Mouse (Mus musculus): Measurements from ENCODE around the gene Unc119b. TPM values are rescaled to one million over a fixed set of nuclear protein-coding genes. Genes with fewer than 3 reads are reported as not detected.
"Not testable (repeated sequence)": the region's sequence is repeated elsewhere in the genome, so short reads cannot be mapped to it uniquely, and the experiment has no call there.

Unc119b gene
- polyA plus RNA-seq, 1 experiment from 2014 or later, result 22.2 TPM

- ATAC-seq (ENCODE audit: insufficient read depth, low FRiP score), result no peak
- no peaks in the 10 kb centered on the region for H3K27me3 ChIP-seq (ENCODE audit: control insufficient read depth, insufficient read depth, low read length)
- no peak overlapping the region for H3K4me3 ChIP-seq (replicated peaks; ENCODE audit: low read length)
- H3K4me2 ChIP-seq (ENCODE audit: low read depth, low read length), result no peak overlapping the region
- peaks cover 10% of the 10 kb centered on the region for H3K36me3 ChIP-seq (ENCODE audit: control insufficient read depth, insufficient read depth, low read length)
- WGBS, result 81% methylated on average over 13 of the region's 13 CpGs
- H3K9me3 ChIP-seq (replicated peaks; ENCODE audit: control insufficient read depth, low read length), result no peaks in the 10 kb centered on the region
- no peak overlapping the region for H3K27ac ChIP-seq (ENCODE audit: low read length)
- H3K9ac ChIP-seq (ENCODE audit: low read length), result no peak overlapping the region
- peaks cover 6% of the 10 kb centered on the region; the same call in 1 of the 2 replicates for H3K4me1 ChIP-seq (ENCODE audit: control insufficient read depth, insufficient read depth, low read length)
These were observed 17.3 kb downstream of the Unc119b start for GRCm38 (mm10) chr5:115117467-115117866.

- peaks cover 10% of the 10 kb centered on the region for H3K36me3 ChIP-seq (ENCODE audit: control insufficient read depth, insufficient read depth, low read length)
- no peak overlapping the region for H3K9ac ChIP-seq (ENCODE audit: low read length)
- no peak overlapping the region for H3K4me2 ChIP-seq (ENCODE audit: low read depth, low read length)
- peaks cover 6% of the 10 kb centered on the region; the same call in 1 of the 2 replicates for H3K4me1 ChIP-seq (ENCODE audit: control insufficient read depth, insufficient read depth, low read length)
- H3K27ac ChIP-seq (ENCODE audit: low read length), result no peak overlapping the region
- no peak for ATAC-seq (ENCODE audit: insufficient read depth, low FRiP score)
- no peaks in the 10 kb centered on the region for H3K9me3 ChIP-seq (replicated peaks; ENCODE audit: control insufficient read depth, low read length)
- 89% methylated on average over 3 of the region's 3 CpGs for WGBS
- H3K4me3 ChIP-seq (replicated peaks; ENCODE audit: low read length), result no peak overlapping the region
- no peaks in the 10 kb centered on the region for H3K27me3 ChIP-seq (ENCODE audit: control insufficient read depth, insufficient read depth, low read length)
These were observed 18.3 kb downstream of the Unc119b start for GRCm38 (mm10) chr5:115116426-115116825.

GRCm38 (mm10) chr5:115114501-115114900 is 20.3 kb downstream of the Unc119b start:
- H3K27ac ChIP-seq (ENCODE audit: low read length), result no peak overlapping the region
- no peaks in the 10 kb centered on the region for H3K9me3 ChIP-seq (replicated peaks; ENCODE audit: control insufficient read depth, low read length)
- peaks cover 5% of the 10 kb centered on the region; the same call in 1 of the 2 replicates for H3K4me1 ChIP-seq (ENCODE audit: control insufficient read depth, insufficient read depth, low read length)
- no peak overlapping the region for H3K4me3 ChIP-seq (replicated peaks; ENCODE audit: low read length)
- H3K27me3 ChIP-seq (ENCODE audit: control insufficient read depth, insufficient read depth, low read length), result no peaks in the 10 kb centered on the region
- no peak overlapping the region for H3K9ac ChIP-seq (ENCODE audit: low read length)
- 92% methylated on average over 8 of the region's 8 CpGs for WGBS
- no peak for ATAC-seq (ENCODE audit: insufficient read depth, low FRiP score)
- peaks cover 10% of the 10 kb centered on the region for H3K36me3 ChIP-seq (ENCODE audit: control insufficient read depth, insufficient read depth, low read length)
- no peak overlapping the region for H3K4me2 ChIP-seq (ENCODE audit: low read depth, low read length)

- Histone ChIP-seq H3K9me3 (replicated peaks; ENCODE audit: control insufficient read depth, low read length) (no peaks in the 10 kb centered on the region), H3K9ac (ENCODE audit: low read length) (no peak overlapping the region), H3K4me2 (ENCODE audit: low read depth, low read length) (no peak overlapping the region), H3K4me1 (ENCODE audit: control insufficient read depth, insufficient read depth, low read length) (no peaks in the 10 kb centered on the region), H3K27ac (ENCODE audit: low read length) (no peak overlapping the region), H3K4me3 (replicated peaks; ENCODE audit: low read length) (no peak overlapping the region), H3K27me3 (ENCODE audit: control insufficient read depth, insufficient read depth, low read length) (no peaks in the 10 kb centered on the region), H3K36me3 (ENCODE audit: control insufficient read depth, insufficient read depth, low read length) (peaks cover 10% of the 10 kb centered on the region)
- 96% methylated on average over 12 of the region's 12 CpGs for WGBS
- no peak for ATAC-seq (ENCODE audit: insufficient read depth, low FRiP score)
These were observed 21.5 kb downstream of the Unc119b start for GRCm38 (mm10) chr5:115113244-115113643.

GRCm38 (mm10) chr5:115111156-115111555 is 23.6 kb downstream of the Unc119b start:
- ATAC-seq (ENCODE audit: insufficient read depth, low FRiP score), result no peak
- H3K4me3 ChIP-seq (replicated peaks; ENCODE audit: low read length), result no peak overlapping the region
- H3K9me3 ChIP-seq (replicated peaks; ENCODE audit: control insufficient read depth, low read length), result no peaks in the 10 kb centered on the region
- no peak overlapping the region for H3K4me2 ChIP-seq (ENCODE audit: low read depth, low read length)
- H3K27ac ChIP-seq (ENCODE audit: low read length), result no peak overlapping the region
- no peak overlapping the region for H3K9ac ChIP-seq (ENCODE audit: low read length)
- H3K4me1 ChIP-seq (ENCODE audit: control insufficient read depth, insufficient read depth, low read length), result no peaks in the 10 kb centered on the region
- no peaks in the 10 kb centered on the region for H3K27me3 ChIP-seq (ENCODE audit: control insufficient read depth, insufficient read depth, low read length)
- 0 out of 2 replicates have a peak, but pooled peaks cover 3% of the 10 kb centered on the region for H3K36me3 ChIP-seq (ENCODE audit: control insufficient read depth, insufficient read depth, low read length)
- WGBS, result 87% methylated on average over 8 of the region's 8 CpGs

GRCm38 (mm10) chr5:115103253-115103652 is 31.5 kb downstream of the Unc119b start:
- H3K4me2 ChIP-seq (ENCODE audit: low read depth, low read length); ATAC-seq (ENCODE audit: insufficient read depth, low FRiP score); H3K9ac ChIP-seq (ENCODE audit: low read length); H3K27me3 ChIP-seq (ENCODE audit: control insufficient read depth, insufficient read depth, low read length); H3K4me1 ChIP-seq (ENCODE audit: control insufficient read depth, insufficient read depth, low read length); H3K4me3 ChIP-seq (replicated peaks; ENCODE audit: low read length); H3K9me3 ChIP-seq (replicated peaks; ENCODE audit: control insufficient read depth, low read length); H3K27ac ChIP-seq (ENCODE audit: low read length): not testable (repeated sequence)
- WGBS, result 93% methylated on average over 23 of the region's 23 CpGs
- H3K36me3 ChIP-seq (ENCODE audit: control insufficient read depth, insufficient read depth, low read length), result peaks cover 16% of the 10 kb centered on the region; the same call in 1 of the 2 replicates

- peaks cover 20% of the 10 kb centered on the region; the same call in 1 of the 2 replicates for H3K36me3 ChIP-seq (ENCODE audit: control insufficient read depth, insufficient read depth, low read length)
- H3K9me3 ChIP-seq (replicated peaks; ENCODE audit: control insufficient read depth, low read length), result no peaks in the 10 kb centered on the region
- 81% methylated on average over 2 of the region's 2 CpGs for WGBS
These were observed 32.5 kb downstream of the Unc119b start for GRCm38 (mm10) chr5:115102231-115102630.

GRCm38 (mm10) chr5:115100473-115100872 is 34.3 kb downstream of the Unc119b start:
- WGBS, result 83% methylated on average over 6 of the region's 6 CpGs
- Histone ChIP-seq H3K4me1 (ENCODE audit: control insufficient read depth, insufficient read depth, low read length) (no peaks in the 10 kb centered on the region), H3K27me3 (ENCODE audit: control insufficient read depth, insufficient read depth, low read length) (no peaks in the 10 kb centered on the region), H3K9ac (ENCODE audit: low read length) (no peak overlapping the region), H3K36me3 (ENCODE audit: control insufficient read depth, insufficient read depth, low read length) (peaks cover 26% of the 10 kb centered on the region; the same call in 1 of the 2 replicates), H3K4me2 (ENCODE audit: low read depth, low read length) (no peak overlapping the region), H3K9me3 (replicated peaks; ENCODE audit: control insufficient read depth, low read length) (no peaks in the 10 kb centered on the region), H3K4me3 (replicated peaks; ENCODE audit: low read length) (no peak overlapping the region), H3K27ac (ENCODE audit: low read length) (no peak overlapping the region)
- no peak for ATAC-seq (ENCODE audit: insufficient read depth, low FRiP score)

More at GRCm38 (mm10) chr5:115102231-115102630, 32.5 kb downstream of the Unc119b start:
- no peak overlapping the region for H3K9ac ChIP-seq (ENCODE audit: low read length)
- H3K27ac ChIP-seq (ENCODE audit: low read length), result no peak overlapping the region
- no peak overlapping the region for H3K4me2 ChIP-seq (ENCODE audit: low read depth, low read length)
- no peaks in the 10 kb centered on the region for H3K4me1 ChIP-seq (ENCODE audit: control insufficient read depth, insufficient read depth, low read length)
- no peaks in the 10 kb centered on the region for H3K27me3 ChIP-seq (ENCODE audit: control insufficient read depth, insufficient read depth, low read length)
- H3K4me3 ChIP-seq (replicated peaks; ENCODE audit: low read length), result no peak overlapping the region
- no peak for ATAC-seq (ENCODE audit: insufficient read depth, low FRiP score)

- WGBS, result 75% methylated on average over 9 of the region's 9 CpGs
- Histone ChIP-seq H3K4me1 (ENCODE audit: control insufficient read depth, insufficient read depth, low read length) (no peaks in the 10 kb centered on the region), H3K36me3 (ENCODE audit: control insufficient read depth, insufficient read depth, low read length) (peaks cover 31% of the 10 kb centered on the region; the same call in 1 of the 2 replicates), H3K9ac (ENCODE audit: low read length) (no peak overlapping the region), H3K27me3 (ENCODE audit: control insufficient read depth, insufficient read depth, low read length) (no peaks in the 10 kb centered on the region), H3K9me3 (replicated peaks; ENCODE audit: control insufficient read depth, low read length) (no peaks in the 10 kb centered on the region), H3K27ac (ENCODE audit: low read length) (no peak overlapping the region), H3K4me3 (replicated peaks; ENCODE audit: low read length) (no peak overlapping the region), H3K4me2 (ENCODE audit: low read depth, low read length) (no peak overlapping the region)
- no peak for ATAC-seq (ENCODE audit: insufficient read depth, low FRiP score)
These were observed 34.8 kb downstream of the Unc119b start for GRCm38 (mm10) chr5:115099991-115100390.

All from stomach, embryonic 16.5 days (tissue).